Comparison of ENCODE assay signal across 13 mouse cellular contexts in genomic region chr7:135722011-135722838, GRCm38 (mm10). TPM values are rescaled to one million over a fixed set of nuclear protein-coding genes. Genes with fewer than 3 reads are reported as not detected.
DNase-seq lines count a peak whose midpoint lies in the region; ATAC-seq lines count a peak whose summit lies in the region.
"Had no signal": no experiment of that assay in that cellular context is flagged by ENCODE, and none has a peak within 500 bp of the region (broad histone marks: within the 10 kb centered on the region; RNA-seq: fewer than 3 reads in every experiment).

No protein-coding gene starts in this region.

- H3K36me3 ChIP-seq in heart, embryonic 13.5 days, result no peaks in the 10 kb centered on the region
- H3K36me3 ChIP-seq in kidney, embryonic 16.5 days (ENCODE audit: insufficient read depth, low read length), result no peaks in the 10 kb centered on the region

- no peak overlapping the region for H3K4me3 ChIP-seq in heart, embryonic 13.5 days
- H3K4me3 ChIP-seq in kidney, embryonic 16.5 days (ENCODE audit: low read length), result no peak overlapping the region
- H3K4me3 ChIP-seq: gastrocnemius, adult 2 months had no signal

- H3K27ac ChIP-seq in heart, embryonic 13.5 days (replicated peaks), result no peak overlapping the region; the same call in 1 of the 2 replicates
- H3K27ac ChIP-seq in kidney, embryonic 16.5 days (ENCODE audit: low read length), result no peak overlapping the region
- H3K27ac ChIP-seq: gastrocnemius, adult 2 months had no signal

- DNase-seq in heart, adult 18-20 months, result no peak
- DNase-seq in testis, postnatal 10 days (ENCODE audit: low spot score), result peak; percentile 57
- no peak for DNase-seq in testis, postnatal 14 days (ENCODE audit: low spot score)
- DNase-seq in induced T-regulatory cell, adult 2 months (ENCODE audit: low read depth), result peak; percentile 3
- DNase-seq in layer of hippocampus, adult 11-12 months (ENCODE audit: low spot score), result no peak
- DNase-seq: adrenal gland, postnatal 10 days; gastrocnemius, adult 2 months; kidney, adult 9 months; lung, postnatal 4 days had no signal

- H3K9me3 ChIP-seq in heart, embryonic 13.5 days, result no peaks in the 10 kb centered on the region
- H3K9me3 ChIP-seq in kidney, embryonic 16.5 days (ENCODE audit: low read length), result no peaks in the 10 kb centered on the region

- H3K27me3 ChIP-seq in heart, embryonic 13.5 days (replicated peaks), result 0 out of 2 replicates have a peak, but pooled peaks cover 3% of the 10 kb centered on the region
- no peaks in the 10 kb centered on the region for H3K27me3 ChIP-seq in kidney, embryonic 16.5 days (ENCODE audit: insufficient read depth, low read length)

- 55% methylated on average over 6 of the region's 6 CpGs for WGBS in heart, embryonic 13.5 days
- WGBS in kidney, embryonic 16.5 days, result 89% methylated on average over 6 of the region's 6 CpGs

- H3K4me2 ChIP-seq in heart, embryonic 13.5 days, result peak overlapping the region; percentile 44
- H3K4me2 ChIP-seq in kidney, embryonic 16.5 days (replicated peaks; ENCODE audit: low read depth, low read length), result no peak overlapping the region

- H3K4me1 ChIP-seq in heart, embryonic 13.5 days, result peaks cover 21% of the 10 kb centered on the region
- no peaks in the 10 kb centered on the region; the same call in 1 of the 2 replicates for H3K4me1 ChIP-seq in kidney, embryonic 16.5 days (ENCODE audit: insufficient read depth, low read length)

- no peak overlapping the region for H3K9ac ChIP-seq in heart, embryonic 13.5 days
- H3K9ac ChIP-seq in kidney, embryonic 16.5 days (replicated peaks; ENCODE audit: low read length), result no peak overlapping the region

- ATAC-seq in heart, embryonic 13.5 days (ENCODE audit: extremely low read depth, insufficient number of reproducible peaks, low FRiP score, low TSS enrichment), result no peak
- ATAC-seq in megakaryocyte-erythroid progenitor cell, adult 5-6 weeks (replicated peaks; ENCODE audit: low FRiP score, low TSS enrichment, poor library complexity, severe bottlenecking), result 0 out of 2 replicates have a peak, but pooled peaks have one; percentile 6
- no peak for ATAC-seq in kidney, embryonic 16.5 days (ENCODE audit: low FRiP score, low TSS enrichment)
- ATAC-seq: CD4-positive, CD25-positive, alpha-beta regulatory T cell, adult 4 months had no signal

RNA-seq across cellular contexts. Expression of gene Mki67, which starts 6.1 kb away (rescaled TPM):
- polyA plus RNA-seq in heart, embryonic 13.5 days (2015; fragmentation: Nextera tagmentation; extraction: Ambion mirVana), result 23.5 and 26.2 TPM in 2 replicates
- total RNA-seq in heart, adult 18-20 months (2021), result 1 to 10 TPM; 1.4 to 1.8 TPM
- total RNA-seq in megakaryocyte-erythroid progenitor cell, adult 5-6 weeks (2014; fragmentation: Nextera tagmentation), result 322 and 382 TPM in 2 replicates
- 295 and 333 TPM in 2 replicates for total RNA-seq in megakaryocyte-erythroid progenitor cell, adult 5-6 weeks (2017)
- polyA plus RNA-seq in kidney, embryonic 16.5 days (2015; fragmentation: Nextera tagmentation; extraction: Ambion mirVana), result 32.6 and 35.8 TPM in 2 replicates

Comparison
In these comparisons a context has a peak if more than half of its experiments do, and no peak if none do; other contexts are left out.
1. DNase-seq: peak in testis, postnatal 10 days (single experiment) and induced T-regulatory cell, adult 2 months (single experiment); none in heart, adult 18-20 months (0 of 2), testis, postnatal 14 days (single experiment) and layer of hippocampus, adult 11-12 months (single experiment).
2. RNA of gene Mki67, which starts 6.1 kb away (total RNA-seq): 295 to 382 TPM in megakaryocyte-erythroid progenitor cell, adult 5-6 weeks; 1.4 to 1.8 TPM in heart, adult 18-20 months; every median in the first group is over 100 times any median in the second.